Mouse (Mus musculus) lung, postnatal 0 days (tissue): ENCODE data around the gene Dnaaf2. TPM values are rescaled to one million over a fixed set of nuclear protein-coding genes. Genes with fewer than 3 reads are reported as not detected.

ENCODE experiments used
- ATAC-seq: fragments of 200-750 bp; cut with Nextera tagmentation; 2 replicates; pipeline ENCODE4 v1.8.0; 2017; ENCODE audit warnings: moderate library complexity
- DNase-seq: peaks from one replicate; pipeline ENCODE4 v3.0.0-alpha.2; 2016; ENCODE audit warnings: low spot score
- H3K27ac ChIP-seq: fragments of 300-500 bp; sonication (generic); 2 replicates; pipeline ENCODE4 v1.5.1; 2014; ENCODE audit warnings: antibody characterized with exemption, mild to moderate bottlenecking, low read length, mixed read lengths
- H3K27me3 ChIP-seq: fragments of 300-500 bp; sonication (generic); replicated peaks from 2 replicates; pipeline ENCODE4 v1.6.1; 2014; ENCODE audit warnings: low read length, mixed read lengths; ENCODE audit not compliant: insufficient read depth
- H3K36me3 ChIP-seq: fragments of 300-500 bp; sonication (generic); 2 replicates; pipeline ENCODE4 v1.6.1; 2014; ENCODE audit warnings: low read length, mixed read lengths; ENCODE audit not compliant: insufficient read depth
- H3K4me1 ChIP-seq: fragments of 300-500 bp; sonication (generic); 2 replicates; pipeline ENCODE4 v1.6.1; 2014; ENCODE audit warnings: antibody characterized with exemption, low read depth, low read length, mixed read lengths; ENCODE audit not compliant: insufficient read depth
- H3K4me2 ChIP-seq: fragments of 300-500 bp; sonication (generic); replicated peaks from 2 replicates; pipeline ENCODE4 v1.6.1; 2014; ENCODE audit warnings: low read depth, mild to moderate bottlenecking, low read length, moderate library complexity, mixed read lengths
- H3K4me3 ChIP-seq: fragments of 300-500 bp; sonication (generic); 2 replicates; pipeline ENCODE4 v1.5.1; 2014; ENCODE audit warnings: low read depth, low read length
- H3K9ac ChIP-seq: fragments of 300-500 bp; sonication (generic); replicated peaks from 2 replicates; pipeline ENCODE4 v1.6.1; 2014; ENCODE audit warnings: low read depth, mild to moderate bottlenecking
- H3K9me3 ChIP-seq: fragments of 300-500 bp; sonication (generic); 2 replicates; pipeline ENCODE4 v1.6.1; 2016; ENCODE audit warnings: low read length, mixed read lengths
- CTCF ChIP-seq: IDR thresholded peaks from 2 replicates; pipeline ENCODE4 v1.5.1; 2016; ENCODE audit warnings: antibody characterized with exemption, mild to moderate bottlenecking
- EP300 ChIP-seq: IDR thresholded peaks from 2 replicates; pipeline ENCODE4 v1.6.1; 2016; ENCODE audit warnings: antibody characterized with exemption, mild to moderate bottlenecking, control low read depth
- WGBS: fragments of 180-500 bp; shearing (Covaris S2); extraction: QIAGEN DNeasy Blood & Tissue Kit; methylation state at CpG from one replicate; pipeline ENCODE4 v1.1.7; 2014; 5-methylcytosine and 5-hydroxymethylcytosine counted together
- polyA plus RNA-seq: library from polyadenylated mRNA; unstranded; fragments of >200 nt; fragmentation: Nextera tagmentation; extraction: Ambion mirVana; gene quantifications from 2 replicates; pipeline ENCODE4 v1.2.1, GENCODE M21; 2015

Dnaaf2 gene
- polyA plus RNA-seq, 1 experiment from 2014 or later, result 5.8 TPM

DNA sequence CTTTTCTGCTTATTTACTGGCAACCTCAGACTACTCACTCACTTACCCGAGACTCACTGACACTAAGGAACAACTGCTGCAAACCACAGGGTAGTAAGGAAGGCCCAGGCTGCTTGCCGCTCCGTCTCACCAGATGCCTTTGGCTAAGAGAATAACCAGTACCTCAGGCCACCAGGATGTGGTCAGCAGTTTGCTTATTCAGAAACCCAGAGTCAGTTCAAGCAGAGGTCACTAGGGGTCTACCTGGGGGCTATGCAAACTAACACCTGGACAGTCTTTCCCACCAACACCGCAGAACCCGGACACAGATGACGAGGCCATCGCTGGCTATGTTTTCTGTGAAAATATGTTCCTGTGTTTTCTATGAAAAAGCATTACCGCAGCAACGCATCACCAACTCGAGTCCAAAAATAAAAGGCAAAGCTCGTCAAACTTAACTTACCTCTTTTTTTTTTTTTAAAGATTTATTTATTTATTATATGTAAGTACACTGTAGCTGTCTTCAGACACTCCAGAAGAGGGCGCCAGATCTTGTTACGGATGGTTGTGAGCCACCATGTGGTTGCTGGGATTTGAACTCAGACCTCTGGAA lies 15.1 kb upstream of the Dnaaf2 start:
- no peak overlapping the region for H3K27ac ChIP-seq
- WGBS, result 90% methylated on average over 13 of the region's 13 CpGs
- H3K4me3 ChIP-seq, result no peak overlapping the region
- no peak overlapping the region for H3K9ac ChIP-seq
- no peak for ATAC-seq
- TF ChIP-seq CTCF, result no peak
- TF ChIP-seq EP300, result no peak
- no peaks in the 10 kb centered on the region for H3K27me3 ChIP-seq
- no peaks in the 10 kb centered on the region for H3K36me3 ChIP-seq
- H3K4me2 ChIP-seq, result no peak overlapping the region
- no peaks in the 10 kb centered on the region for H3K4me1 ChIP-seq
- no peak for DNase-seq
- no peaks in the 10 kb centered on the region for H3K9me3 ChIP-seq

DNA sequence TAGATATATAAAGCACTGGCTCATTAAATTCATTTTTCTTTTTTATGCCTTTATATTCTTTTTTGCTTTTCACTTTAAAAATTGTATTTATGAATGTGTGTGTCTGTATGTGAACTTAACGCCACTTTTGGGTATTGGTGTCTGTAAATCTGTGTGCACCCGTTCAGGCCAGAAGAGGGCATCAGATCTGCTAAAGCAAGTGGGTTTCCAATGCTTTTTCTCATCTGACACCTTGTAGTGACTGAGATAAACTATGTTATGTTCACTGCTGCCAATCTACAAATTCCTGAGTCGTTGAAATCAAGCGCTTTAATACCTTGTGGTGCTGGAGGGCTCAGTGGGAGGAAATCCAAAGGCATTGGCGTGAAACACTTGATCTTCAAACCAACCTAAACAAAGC lies 12.8 kb upstream of the Dnaaf2 start:
- TF ChIP-seq CTCF (peak; percentile 59), EP300 (no peak)
- Histone ChIP-seq H3K4me1 (no peaks in the 10 kb centered on the region), H3K9me3 (no peaks in the 10 kb centered on the region), H3K4me2 (no peak overlapping the region), H3K27me3 (no peaks in the 10 kb centered on the region), H3K27ac (no peak overlapping the region), H3K9ac (no peak overlapping the region), H3K36me3 (no peaks in the 10 kb centered on the region), H3K4me3 (no peak overlapping the region)
- WGBS, result 66% methylated on average over 5 of the region's 5 CpGs
- DNase-seq (peak; percentile 37), ATAC-seq (no peak)

DNA sequence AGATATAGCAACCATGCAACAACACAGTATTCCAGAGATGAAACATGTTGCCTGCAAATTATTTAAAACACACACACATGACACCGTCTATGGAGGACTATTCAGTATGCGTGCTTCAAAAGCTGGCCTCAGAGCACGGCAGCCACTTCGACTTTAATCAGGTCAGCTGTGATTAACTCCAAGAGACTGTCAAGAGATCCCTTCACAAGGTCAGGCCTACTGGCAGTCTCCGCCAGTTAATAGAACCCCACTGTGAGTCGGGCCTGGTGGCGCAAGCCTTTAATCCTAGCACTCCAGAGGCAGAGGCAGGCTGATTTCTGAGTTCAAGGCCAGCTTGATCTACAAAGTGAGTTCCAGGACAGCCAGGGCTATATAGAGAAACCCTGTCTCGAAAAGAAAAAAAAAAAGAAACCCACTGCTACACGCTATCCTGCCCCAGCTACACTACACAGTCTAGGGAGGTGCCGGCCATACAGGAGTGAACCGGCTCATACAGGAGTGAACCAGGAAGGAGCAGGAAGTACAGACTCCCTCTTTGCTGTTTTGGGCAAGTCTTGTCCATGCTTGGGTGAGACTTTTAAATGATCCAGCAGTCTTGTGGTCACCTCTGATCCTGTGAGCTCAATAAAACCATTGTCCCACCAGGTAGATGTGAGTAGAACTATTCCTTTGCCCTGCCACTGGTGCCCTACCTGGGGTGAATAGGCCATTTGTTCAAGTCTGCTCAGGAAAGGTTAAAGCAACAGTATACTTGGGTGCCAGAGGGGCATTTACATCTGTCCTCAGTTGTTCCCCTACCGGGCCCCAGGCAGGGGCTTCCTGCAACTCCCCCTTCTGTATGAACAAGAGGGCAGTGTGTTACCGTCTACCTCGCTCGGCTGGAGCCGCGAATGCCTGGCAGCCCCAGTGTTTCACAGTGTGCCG lies 12.1 kb upstream of the Dnaaf2 start:
- H3K9ac ChIP-seq, result no peak overlapping the region
- no peaks in the 10 kb centered on the region for H3K9me3 ChIP-seq
- WGBS, result 92% methylated on average over 18 of the region's 18 CpGs
- no peak for ATAC-seq
- H3K27ac ChIP-seq, result no peak overlapping the region
- DNase-seq, result no peak
- no peak overlapping the region for H3K4me3 ChIP-seq
- no peaks in the 10 kb centered on the region for H3K4me1 ChIP-seq
- no peaks in the 10 kb centered on the region for H3K27me3 ChIP-seq
- no peak overlapping the region for H3K4me2 ChIP-seq
- H3K36me3 ChIP-seq, result no peaks in the 10 kb centered on the region
- TF ChIP-seq EP300 (no peak), CTCF (no peak)

DNA sequence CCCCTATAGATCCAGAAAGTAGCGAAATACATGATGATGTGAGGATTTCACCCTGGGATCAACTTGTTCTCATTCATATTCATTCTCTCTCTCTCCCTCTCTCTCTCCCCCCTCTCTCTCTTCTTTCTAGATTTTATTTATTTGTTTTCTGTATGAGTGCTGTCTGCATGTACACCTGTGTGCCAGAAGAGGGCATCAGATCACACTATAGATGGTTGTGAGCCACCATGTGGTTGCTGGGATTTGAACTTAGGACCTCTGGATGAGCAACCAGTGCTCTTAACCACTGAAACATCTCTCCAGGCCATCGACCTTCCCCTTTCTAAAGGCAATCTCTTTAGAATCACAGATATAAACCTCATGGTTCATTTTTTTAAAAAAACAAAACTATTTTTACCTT lies 10.3 kb upstream of the Dnaaf2 start:
- H3K27me3 ChIP-seq, result no peaks in the 10 kb centered on the region
- ATAC-seq (no peak), DNase-seq (no peak)
- no peak overlapping the region for H3K4me3 ChIP-seq
- H3K9me3 ChIP-seq, result no peaks in the 10 kb centered on the region
- no peak overlapping the region for H3K9ac ChIP-seq
- no peak for TF ChIP-seq EP300
- peak; percentile 34; the same call in 1 of the 2 replicates for TF ChIP-seq CTCF
- H3K4me2 ChIP-seq, result no peak overlapping the region
- no peak overlapping the region for H3K27ac ChIP-seq
- H3K4me1 ChIP-seq, result no peaks in the 10 kb centered on the region
- WGBS, result 95% methylated on average over 2 of the region's 2 CpGs
- H3K36me3 ChIP-seq, result no peaks in the 10 kb centered on the region

DNA sequence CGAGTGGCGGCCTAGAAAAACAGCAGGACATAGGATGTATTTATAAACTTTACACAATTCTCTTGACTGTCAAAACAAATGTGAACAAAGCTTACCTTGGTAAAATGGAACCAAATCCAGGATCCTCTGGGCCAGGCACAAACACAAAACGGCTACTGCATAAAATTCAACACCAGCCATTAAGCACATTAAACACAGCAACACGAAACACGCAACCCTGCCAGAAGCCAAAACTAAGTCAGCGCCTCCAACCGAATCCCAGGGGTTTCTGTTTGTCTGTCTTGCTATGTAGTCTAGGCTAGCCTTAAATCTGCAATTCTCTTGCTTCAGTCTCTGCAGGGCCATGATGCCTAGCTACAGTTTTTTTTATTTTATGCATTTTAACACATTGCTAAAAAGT lies 9.7 kb upstream of the Dnaaf2 start:
- 95% methylated on average over 7 of the region's 7 CpGs for WGBS
- Histone ChIP-seq H3K27me3 (no peaks in the 10 kb centered on the region), H3K36me3 (no peaks in the 10 kb centered on the region), H3K4me1 (no peaks in the 10 kb centered on the region), H3K9me3 (no peaks in the 10 kb centered on the region), H3K4me3 (no peak overlapping the region), H3K27ac (no peak overlapping the region), H3K9ac (no peak overlapping the region), H3K4me2 (no peak overlapping the region)
- TF ChIP-seq EP300 (no peak), CTCF (no peak)
- no peak for DNase-seq
- no peak for ATAC-seq

DNA sequence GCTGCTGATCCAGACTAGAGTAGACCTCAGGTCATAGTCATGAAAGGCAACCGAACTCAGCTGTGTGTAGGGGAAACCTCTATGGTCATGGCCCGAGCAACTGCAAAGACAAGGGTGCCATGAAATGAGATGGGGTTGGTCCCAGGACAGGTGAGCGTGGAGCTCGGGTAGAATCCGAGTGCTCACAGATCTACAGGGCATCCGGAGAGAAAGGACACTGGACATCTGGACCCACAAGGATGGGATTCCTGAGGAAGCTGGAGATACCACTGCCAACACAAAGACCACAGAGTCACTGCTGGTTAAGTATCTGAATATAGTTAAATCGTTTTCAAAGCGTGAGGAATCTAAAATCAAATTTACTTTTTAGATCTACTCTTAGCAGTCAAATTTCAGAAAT lies 9.2 kb upstream of the Dnaaf2 start:
- 88% methylated on average over 8 of the region's 8 CpGs for WGBS
- H3K9ac ChIP-seq, result no peak overlapping the region
- H3K4me3 ChIP-seq, result no peak overlapping the region
- no peaks in the 10 kb centered on the region for H3K36me3 ChIP-seq
- TF ChIP-seq CTCF (no peak), EP300 (no peak)
- DNase-seq (no peak), ATAC-seq (no peak)
- no peak overlapping the region for H3K4me2 ChIP-seq
- H3K27me3 ChIP-seq, result no peaks in the 10 kb centered on the region
- H3K4me1 ChIP-seq, result no peaks in the 10 kb centered on the region
- no peaks in the 10 kb centered on the region for H3K9me3 ChIP-seq
- no peak overlapping the region for H3K27ac ChIP-seq
